Mouse (Mus musculus): ENCODE measurements at regions not wholly inside any gene's neighbourhood (a gene's known extent, or its start where the extent isn't known, plus 50 kb on each side); places are given as distances from the start of the nearest gene placed in this dataset.
"Not testable (repeated sequence)": the region's sequence is repeated elsewhere in the genome, so short reads cannot be mapped to it uniquely, and the experiment has no call there.

DNA sequence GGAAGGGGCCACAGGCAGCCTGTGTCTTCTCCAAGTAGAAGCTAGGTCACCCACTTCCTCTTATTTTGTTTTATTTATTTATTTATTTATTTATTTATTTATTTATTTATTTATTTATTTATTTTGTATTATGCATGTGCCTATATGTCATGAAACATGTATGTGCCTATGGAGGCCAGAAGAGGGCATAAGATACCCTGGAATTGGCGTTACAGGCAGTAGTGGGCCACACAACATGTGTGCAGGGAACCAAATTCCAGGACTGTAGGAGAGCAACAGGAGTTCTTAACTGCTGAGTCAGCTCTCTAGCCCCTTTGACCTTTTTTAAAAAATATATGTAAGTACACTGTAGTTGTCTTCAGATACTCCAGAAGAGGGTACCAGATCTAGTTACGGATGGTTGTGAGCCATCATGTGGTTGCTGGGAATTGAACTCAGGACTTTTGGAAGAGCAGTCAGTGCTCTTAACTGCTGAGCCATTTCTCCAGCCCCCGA, 97.3 kb downstream of the Gm9817 start:
- H3K79me2 ChIP-seq (ENCODE audit: control insufficient read depth, insufficient read depth, low read length, poor library complexity); H3K4me1 ChIP-seq (ENCODE audit: control insufficient read depth in 1 of 2, insufficient read depth in 2 of 2, low read length in 2 of 2); H3K9ac ChIP-seq (ENCODE audit: control insufficient read depth, low read depth, low read length, poor library complexity, severe bottlenecking); H3K4me3 ChIP-seq (ENCODE audit: control insufficient read depth in 1 of 2, insufficient read depth in 1 of 2, low read depth in 2 of 2, low read length in 2 of 2); H3K36me3 ChIP-seq (ENCODE audit: control insufficient read depth in 1 of 2, insufficient read depth in 2 of 2, low read length in 2 of 2); H3K9me3 ChIP-seq (replicated peaks; ENCODE audit: insufficient read depth, low read length); H3K27me3 ChIP-seq (ENCODE audit: control insufficient read depth in 1 of 2, insufficient read depth in 2 of 2, low read length in 2 of 2); H3K27ac ChIP-seq (ENCODE audit: control insufficient read depth, low read depth, low read length): not testable (repeated sequence)
- DNase-seq (ENCODE audit: low read depth, low spot score): peak; percentile 20
- peak; percentile 40 for TF ChIP-seq SMC3 (IDR thresholded peaks at IDR 0.05; ENCODE audit: low read depth, low read length)
- peak; percentile 31 for TF ChIP-seq RAD21 (IDR thresholded peaks at IDR 0.05; ENCODE audit: low read depth, low read length)
- peak in 2 of 3 experiments; percentile 26 to 32; a peak in 3 of 6 replicates for TF ChIP-seq CTCF (IDR thresholded peaks at IDR 0.05 in 2 of 3, conservative IDR thresholded peaks at IDR 0.05 in 1 of 3; ENCODE audit: control insufficient read depth in 1 of 3, insufficient read depth in 1 of 3, low read depth in 2 of 3, low read length in 3 of 3, poor library complexity in 1 of 3, severe bottlenecking in 1 of 3)

DNA sequence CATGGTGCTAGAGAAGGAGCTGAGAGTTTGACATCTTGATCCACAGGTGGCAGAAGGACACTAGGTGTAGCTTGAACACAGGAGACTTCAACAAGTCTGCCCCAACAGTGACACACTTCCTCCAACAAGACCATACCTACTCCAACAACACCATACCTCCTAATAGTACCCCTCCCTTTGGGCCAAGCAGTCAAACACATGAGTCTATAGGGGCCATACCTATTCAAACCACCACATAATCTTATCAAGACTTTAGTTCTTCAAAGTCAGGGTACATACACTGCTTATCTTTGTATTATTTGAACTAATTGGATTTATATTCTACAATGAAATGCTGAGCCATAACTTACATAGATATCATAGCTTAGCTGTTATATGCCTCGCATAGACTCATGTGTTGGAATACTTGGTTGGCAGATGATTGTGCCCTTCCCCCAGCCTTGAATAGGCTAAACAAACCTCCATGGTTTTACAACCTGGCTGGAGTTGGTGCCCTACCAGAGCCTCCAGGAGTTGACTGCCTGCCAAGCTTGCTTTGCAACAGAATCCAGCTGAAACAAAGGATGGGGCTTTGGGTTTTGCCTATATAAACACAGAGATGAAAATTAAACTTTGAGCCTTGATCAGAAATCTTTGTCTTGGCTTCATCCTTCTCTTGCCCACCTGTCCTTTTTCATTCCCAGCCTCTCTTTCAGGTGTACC, 103.2 kb downstream of the Gm9817 start:
- peaks cover 0 to 1% of the 10 kb centered on the region in 2 experiments; a peak in 1 of 4 replicates for H3K27me3 ChIP-seq (ENCODE audit: control insufficient read depth in 1 of 2, insufficient read depth in 2 of 2, low read length in 2 of 2)
- no peak for TF ChIP-seq ZC3H11A (IDR thresholded peaks at IDR 0.05; ENCODE audit: low read depth, low read length)
- no peak for TF ChIP-seq ZKSCAN1 (IDR thresholded peaks at IDR 0.05; ENCODE audit: low read depth, low read length)
- TF ChIP-seq ELF1 (IDR thresholded peaks at IDR 0.05; ENCODE audit: low read depth, low read length): no peak
- no peaks in the 10 kb centered on the region for H3K9me3 ChIP-seq (replicated peaks; ENCODE audit: insufficient read depth, low read length)
- no peak overlapping the region for H3K4me3 ChIP-seq (ENCODE audit: control insufficient read depth in 1 of 2, insufficient read depth in 1 of 2, low read depth in 2 of 2, low read length in 2 of 2)
- no peaks in the 10 kb centered on the region for H3K36me3 ChIP-seq (ENCODE audit: control insufficient read depth in 1 of 2, insufficient read depth in 2 of 2, low read length in 2 of 2)
- H3K4me1 ChIP-seq (ENCODE audit: control insufficient read depth in 1 of 2, insufficient read depth in 2 of 2, low read length in 2 of 2): no peaks in the 10 kb centered on the region
- H3K9ac ChIP-seq (ENCODE audit: control insufficient read depth, low read depth, low read length, poor library complexity, severe bottlenecking): no peak overlapping the region
- DNase-seq (ENCODE audit: low read depth, low spot score): no peak
- no peaks in the 10 kb centered on the region for H3K79me2 ChIP-seq (ENCODE audit: control insufficient read depth, insufficient read depth, low read length, poor library complexity)
- no peak overlapping the region for H3K27ac ChIP-seq (ENCODE audit: control insufficient read depth, low read depth, low read length)

DNA sequence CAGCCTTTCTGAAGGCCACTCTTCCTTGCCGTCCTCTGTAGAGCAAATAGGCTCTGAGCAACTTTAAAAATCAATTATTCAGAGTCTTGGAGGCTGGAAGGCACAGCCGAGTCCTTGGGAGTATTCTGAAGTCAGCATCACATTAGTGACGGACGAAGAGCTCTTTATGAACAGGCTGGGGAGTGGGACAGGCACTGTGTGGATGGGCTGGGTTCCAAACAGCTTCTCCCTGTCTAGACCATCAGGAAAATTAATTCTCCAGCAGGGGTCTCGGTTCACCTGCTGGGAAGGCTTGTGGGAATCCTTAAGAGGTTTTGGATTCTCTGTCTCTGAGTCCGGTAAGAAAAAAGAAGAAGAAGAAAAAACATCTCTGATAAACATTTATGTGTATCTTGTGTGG, 110.9 kb downstream of the Gm9817 start:
- H3K9me3 ChIP-seq (replicated peaks; ENCODE audit: insufficient read depth, low read length): no peaks in the 10 kb centered on the region

DNA sequence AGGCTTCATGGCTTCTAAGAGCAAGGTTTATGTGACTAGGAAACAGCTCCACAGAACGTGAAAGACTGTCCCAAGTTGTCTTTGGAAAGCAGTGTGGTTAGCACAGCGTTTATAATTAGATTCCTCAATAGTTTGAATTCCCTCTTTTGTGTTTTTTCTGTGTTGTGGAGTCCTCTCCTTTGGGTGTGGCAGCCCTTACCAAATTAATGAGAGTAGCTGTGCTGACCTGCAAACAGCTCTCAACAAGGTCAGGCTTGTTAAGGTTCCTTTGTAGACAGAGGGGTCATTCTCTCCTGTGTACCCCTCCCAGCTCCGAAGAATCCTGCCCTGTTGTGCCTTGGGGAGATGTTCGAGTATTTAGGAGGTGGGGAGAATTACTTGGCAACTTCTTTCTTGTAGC, 111.7 kb downstream of the Gm9817 start:
- DNase-seq (ENCODE audit: low read depth, low spot score): no peak
- Histone ChIP-seq H3K4me3 (ENCODE audit: control insufficient read depth in 1 of 2, insufficient read depth in 1 of 2, low read depth in 2 of 2, low read length in 2 of 2) (no peak overlapping the region), H3K9ac (ENCODE audit: control insufficient read depth, low read depth, low read length, poor library complexity, severe bottlenecking) (no peak overlapping the region), H3K36me3 (ENCODE audit: control insufficient read depth in 1 of 2, insufficient read depth in 2 of 2, low read length in 2 of 2) (peaks cover 0 to 3% of the 10 kb centered on the region in 2 experiments; a peak in 2 of 4 replicates), H3K79me2 (ENCODE audit: control insufficient read depth, insufficient read depth, low read length, poor library complexity) (no peaks in the 10 kb centered on the region), H3K4me1 (ENCODE audit: control insufficient read depth in 1 of 2, insufficient read depth in 2 of 2, low read length in 2 of 2) (no peaks in the 10 kb centered on the region), H3K9me3 (replicated peaks; ENCODE audit: insufficient read depth, low read length) (no peaks in the 10 kb centered on the region), H3K27me3 (ENCODE audit: control insufficient read depth in 1 of 2, insufficient read depth in 2 of 2, low read length in 2 of 2) (peaks cover 3 to 11% of the 10 kb centered on the region in 2 experiments), H3K27ac (ENCODE audit: control insufficient read depth, low read depth, low read length) (no peak overlapping the region)
- TF ChIP-seq MAX (IDR thresholded peaks at IDR 0.05; ENCODE audit: low read length) (no peak), MEF2A (IDR thresholded peaks at IDR 0.05; ENCODE audit: extremely low read depth, insufficient replicate concordance, low read depth, low read length, poor library complexity, severe bottlenecking) (no peak), ZNF384 (IDR thresholded peaks at IDR 0.05; ENCODE audit: low read depth, low read length) (no peak), MXI1 (IDR thresholded peaks at IDR 0.05; ENCODE audit: low read depth, low read length) (no peak), RAD21 (IDR thresholded peaks at IDR 0.05; ENCODE audit: low read depth, low read length) (no peak), TBP (IDR thresholded peaks at IDR 0.05; ENCODE audit: low read depth, low read length) (no peak), CHD2 (IDR thresholded peaks at IDR 0.05; ENCODE audit: low read length) (no peak), MAZ (IDR thresholded peaks at IDR 0.05; ENCODE audit: low read depth, low read length) (no peak), GATA1 (IDR thresholded peaks at IDR 0.05; ENCODE audit: low read depth, low read length) (no peak), RCOR1 (IDR thresholded peaks at IDR 0.05; ENCODE audit: low read depth, low read length) (no peak), ETS1 (IDR thresholded peaks at IDR 0.05; ENCODE audit: low read depth, low read length) (no peak), NELFE (IDR thresholded peaks at IDR 0.05; ENCODE audit: low read depth, low read length) (no peak), EP300 (IDR thresholded peaks at IDR 0.05; ENCODE audit: low read depth in 1 of 2, low read length in 2 of 2) (no peak), SIN3A (IDR thresholded peaks at IDR 0.05; ENCODE audit: low read length) (no peak), KAT2A (conservative IDR thresholded peaks at IDR 0.05; ENCODE audit: low read depth, low read length) (no peak)

More for the DNA sequence above, 110.9 kb downstream of the Gm9817 start:
- Histone ChIP-seq H3K79me2 (ENCODE audit: control insufficient read depth, insufficient read depth, low read length, poor library complexity) (no peaks in the 10 kb centered on the region), H3K36me3 (ENCODE audit: control insufficient read depth in 1 of 2, insufficient read depth in 2 of 2, low read length in 2 of 2) (peaks cover 0 to 3% of the 10 kb centered on the region in 2 experiments; a peak in 2 of 4 replicates), H3K27me3 (ENCODE audit: control insufficient read depth in 1 of 2, insufficient read depth in 2 of 2, low read length in 2 of 2) (peaks cover 3 to 11% of the 10 kb centered on the region in 2 experiments), H3K4me1 (ENCODE audit: control insufficient read depth in 1 of 2, insufficient read depth in 2 of 2, low read length in 2 of 2) (no peaks in the 10 kb centered on the region), H3K27ac (ENCODE audit: control insufficient read depth, low read depth, low read length) (no peak overlapping the region), H3K9ac (ENCODE audit: control insufficient read depth, low read depth, low read length, poor library complexity, severe bottlenecking) (no peak overlapping the region), H3K4me3 (ENCODE audit: control insufficient read depth in 1 of 2, insufficient read depth in 1 of 2, low read depth in 2 of 2, low read length in 2 of 2) (no peak overlapping the region)
- TF ChIP-seq TAL1 (IDR thresholded peaks at IDR 0.05; ENCODE audit: low read length): no peak
- no peak for TF ChIP-seq MXI1 (IDR thresholded peaks at IDR 0.05; ENCODE audit: low read depth, low read length)
- no peak for DNase-seq (ENCODE audit: low read depth, low spot score)
